Mouse (Mus musculus) C2C12 (cell line): ENCODE results near the gene Dhrs7.

Source experiments
- CEBPB ChIP-seq: IDR thresholded peaks from one replicate; pipeline ENCODE4 v1.6.1; 2011; ENCODE audit warnings: low read depth, mild to moderate bottlenecking, control low read depth, moderate library complexity
- CTCF ChIP-seq: IDR thresholded peaks from one replicate; pipeline ENCODE4 v1.5.1; 2011; ENCODE audit not compliant: control insufficient read depth, insufficient read depth, insufficient read length
- MAX ChIP-seq: IDR thresholded peaks from one replicate; pipeline ENCODE4 v1.6.1; 2011; ENCODE audit warnings: mild to moderate bottlenecking, control low read depth
- MYOD1 ChIP-seq: IDR thresholded peaks from one replicate; pipeline ENCODE4 v1.6.1; 2011; ENCODE audit warnings: low read depth; ENCODE audit not compliant: control insufficient read depth, insufficient read length
- MYOG ChIP-seq: IDR thresholded peaks from one replicate; pipeline ENCODE4 v1.6.1; 2011; ENCODE audit not compliant: control insufficient read depth, insufficient read length; ENCODE audit errors: extremely low read depth
- USF1 ChIP-seq: IDR thresholded peaks from one replicate; pipeline ENCODE4 v1.6.1; 2011; ENCODE audit warnings: low read depth, mild to moderate bottlenecking, control low read depth, moderate library complexity

DNA sequence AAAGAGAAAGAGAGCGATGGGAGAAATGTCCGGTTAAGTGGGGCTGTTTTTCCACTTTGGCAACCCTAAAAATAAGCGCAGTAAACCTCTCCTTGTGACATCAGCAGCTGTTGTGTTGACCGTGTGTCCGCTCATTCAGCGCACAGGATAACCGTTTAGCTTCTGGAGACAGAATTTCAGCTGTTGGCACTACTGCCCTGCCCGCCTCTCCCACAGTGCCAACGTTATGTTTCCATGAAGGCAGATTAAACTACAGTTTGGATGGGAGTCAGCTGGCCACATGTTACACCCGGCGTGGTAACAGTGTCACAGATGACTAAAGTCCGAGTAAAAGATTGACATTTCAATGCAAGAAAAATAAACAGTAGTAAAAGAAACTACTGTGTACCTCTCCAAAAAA, 29.7 kb upstream of the Dhrs7 start:
- TF ChIP-seq CTCF (no peak), MYOG (no peak), USF1 (no peak), MYOD1 (no peak), MAX (no peak), CEBPB (no peak)
